Mouse (Mus musculus): Measurements from ENCODE around the gene Pepd. TPM values are rescaled to one million over a fixed set of nuclear protein-coding genes. Genes with fewer than 3 reads are reported as not detected.

Pepd gene
- total and polyA plus RNA-seq, 3 experiments = 24.6 to 38.9 (median 26.6) TPM

DNA sequence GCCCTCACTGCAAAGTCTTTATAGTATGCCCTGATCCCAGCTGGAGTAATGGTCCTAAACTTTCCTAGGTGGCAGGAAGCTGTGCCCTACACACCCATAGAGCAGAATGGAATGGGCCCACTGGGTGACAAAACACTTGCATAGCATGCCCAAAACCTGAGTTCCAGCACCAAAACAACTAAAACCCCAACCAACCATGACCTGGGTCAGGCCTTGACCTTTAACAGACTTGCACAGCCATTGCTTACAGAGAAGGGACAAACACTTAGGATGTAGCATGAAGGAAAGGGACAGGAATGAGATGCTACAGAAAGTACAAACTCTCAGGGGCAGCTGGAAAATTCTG lies 130.0 kb downstream of the Pepd start:
- DNase-seq = no peak
- intact Hi-C loops (cut with DNase I) = loop anchor here (2.0 kb wide), 1 partner anchor 15 kb away; no protein-coding TSS in a partner anchor

DNA sequence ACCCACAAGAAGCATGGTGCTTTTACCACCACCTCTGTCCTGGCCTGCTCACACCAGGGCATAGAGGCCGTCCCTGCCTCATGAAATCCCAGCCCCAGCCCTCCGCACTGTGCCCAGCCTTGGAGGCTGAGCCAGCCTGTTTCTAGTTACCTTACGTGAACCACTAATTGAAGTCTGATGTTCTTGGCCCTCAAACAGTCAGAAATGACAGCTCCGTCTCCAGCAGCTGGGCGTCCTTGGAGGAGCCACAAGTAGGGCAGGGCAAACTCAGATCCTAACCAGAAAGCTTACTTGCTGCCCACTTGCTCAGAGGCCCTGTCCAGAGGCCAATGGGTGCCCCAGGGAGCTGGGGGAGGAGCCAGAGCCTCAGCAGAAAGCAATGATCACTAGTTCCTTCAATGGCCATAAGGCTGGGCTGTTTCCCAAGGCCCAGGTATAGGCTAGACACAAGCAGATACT lies 130.6 kb downstream of the Pepd start:
- Histone ChIP-seq H3K4me3 (no peak overlapping the region), H3K27me3 (ENCODE audit: control insufficient read depth, insufficient read depth, low read length) (no peaks in the 10 kb centered on the region), H3K9ac (ENCODE audit: low read depth, low read length) (no peak overlapping the region), H3K36me3 (ENCODE audit: control insufficient read depth, insufficient read depth, low read length) (peaks cover 9% of the 10 kb centered on the region), H3K27ac (peak overlapping the region; percentile 17), H3K79me2 (replicated peaks; ENCODE audit: control insufficient read depth, insufficient read depth, low read length) (0 out of 2 replicates have a peak, but pooled peaks cover 1% of the 10 kb centered on the region), H3K4me1 (ENCODE audit: control insufficient read depth, insufficient read depth, low read length) (peaks cover 17% of the 10 kb centered on the region)
- intact Hi-C loops (cut with DNase I) = loop anchor here (2.0 kb wide), 1 partner anchor 16 kb away; no protein-coding TSS in a partner anchor
- TF ChIP-seq POLR2A (IDR thresholded peaks at IDR 0.05; ENCODE audit: insufficient read depth, low read depth, low read length) (no peak), CTCF (IDR thresholded peaks at IDR 0.05) (no peak), EP300 (IDR thresholded peaks at IDR 0.05; ENCODE audit: insufficient read depth, low read depth, low read length) (0 out of 2 replicates have a peak, but pooled peaks have one; percentile 38)
- DNase-seq = peak; percentile 40 to 55
- 54% methylated on average over 5 of the region's 5 CpGs for WGBS

More for the DNA sequence above, 130.0 kb downstream of the Pepd start:
- no peaks in the 10 kb centered on the region for H3K27me3 ChIP-seq (ENCODE audit: control insufficient read depth, insufficient read depth, low read length)
- TF ChIP-seq POLR2A (IDR thresholded peaks at IDR 0.05; ENCODE audit: insufficient read depth, low read depth, low read length) (no peak), EP300 (IDR thresholded peaks at IDR 0.05; ENCODE audit: insufficient read depth, low read depth, low read length) (no peak), CTCF (IDR thresholded peaks at IDR 0.05) (no peak)
- 0 out of 2 replicates have a peak, but pooled peaks cover 1% of the 10 kb centered on the region for H3K79me2 ChIP-seq (replicated peaks; ENCODE audit: control insufficient read depth, insufficient read depth, low read length)
- no peak overlapping the region for H3K9ac ChIP-seq (ENCODE audit: low read depth, low read length)
- peaks cover 18% of the 10 kb centered on the region for H3K4me1 ChIP-seq (ENCODE audit: control insufficient read depth, insufficient read depth, low read length)
- peaks cover 8% of the 10 kb centered on the region for H3K36me3 ChIP-seq (ENCODE audit: control insufficient read depth, insufficient read depth, low read length)
- peak overlapping the region; percentile 17; the same call in 1 of the 2 replicates for H3K27ac ChIP-seq
- H3K4me3 ChIP-seq = no peak overlapping the region

DNA sequence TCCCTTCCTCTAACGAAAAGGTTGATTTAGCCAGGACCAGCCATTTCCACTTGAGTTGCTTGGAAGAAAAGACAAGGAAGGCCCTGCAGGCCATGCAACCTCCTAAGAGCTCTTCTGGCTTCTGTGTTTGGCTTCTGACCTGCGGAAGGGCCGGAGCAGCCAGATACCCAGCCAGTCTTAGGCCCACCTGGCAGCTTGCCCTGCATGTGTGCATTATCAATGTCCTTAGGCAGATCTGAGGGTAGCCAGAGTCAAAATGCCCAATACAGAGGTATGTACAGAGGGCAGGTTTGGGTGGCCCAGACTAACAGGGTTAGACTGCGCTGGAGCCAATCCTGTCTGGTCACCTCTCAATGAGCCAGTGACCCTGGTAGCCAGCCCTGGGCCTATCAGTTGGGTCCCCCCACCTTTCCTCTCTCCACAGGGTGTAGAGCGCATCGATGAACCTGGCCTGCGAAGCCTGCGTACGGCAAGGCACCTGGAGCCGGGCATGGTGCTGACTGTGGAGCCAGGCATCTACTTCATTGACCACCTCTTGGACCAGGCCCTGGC lies 131.2 kb downstream of the Pepd start:
- 0 out of 2 replicates have a peak, but pooled peaks cover 1% of the 10 kb centered on the region for H3K79me2 ChIP-seq (replicated peaks; ENCODE audit: control insufficient read depth, insufficient read depth, low read length)
- H3K9ac ChIP-seq (ENCODE audit: low read depth, low read length) = no peak overlapping the region
- no peak for DNase-seq
- no peaks in the 10 kb centered on the region for H3K27me3 ChIP-seq (ENCODE audit: control insufficient read depth, insufficient read depth, low read length)
- intact Hi-C loops (cut with DNase I) = loop anchor here (2.0 kb wide), 1 partner anchor 17 kb away; no protein-coding TSS in a partner anchor
- peaks cover 19% of the 10 kb centered on the region for H3K4me1 ChIP-seq (ENCODE audit: control insufficient read depth, insufficient read depth, low read length)
- peaks cover 13% of the 10 kb centered on the region for H3K36me3 ChIP-seq (ENCODE audit: control insufficient read depth, insufficient read depth, low read length)
- 92% methylated on average over 10 of the region's 10 CpGs for WGBS
- TF ChIP-seq CTCF (IDR thresholded peaks at IDR 0.05) (no peak), EP300 (IDR thresholded peaks at IDR 0.05; ENCODE audit: insufficient read depth, low read depth, low read length) (no peak), POLR2A (IDR thresholded peaks at IDR 0.05; ENCODE audit: insufficient read depth, low read depth, low read length) (no peak)
- H3K4me3 ChIP-seq = no peak overlapping the region
- H3K27ac ChIP-seq = no peak overlapping the region; the same call in 1 of the 2 replicates

DNA sequence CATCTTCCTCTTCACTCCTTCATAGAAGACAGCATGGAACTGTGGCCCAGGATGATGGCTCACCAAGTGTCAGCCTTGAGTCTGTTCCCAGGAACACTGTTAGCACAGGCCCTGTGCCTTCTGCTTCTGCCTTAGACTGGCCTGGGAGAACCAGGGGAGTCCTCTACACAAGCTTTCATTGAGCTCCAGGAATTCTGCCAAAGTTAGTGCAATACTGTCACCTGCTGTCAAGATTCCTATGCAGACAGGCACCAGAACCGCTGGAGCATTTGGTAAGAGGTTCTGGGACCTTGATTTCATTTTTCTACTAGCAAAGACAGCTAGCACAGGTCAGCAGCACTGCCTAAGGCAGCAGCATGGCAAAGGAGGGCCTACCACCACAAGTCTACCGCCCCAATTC lies 132.5 kb downstream of the Pepd start:
- H3K27me3 ChIP-seq (ENCODE audit: control insufficient read depth, insufficient read depth, low read length) = no peaks in the 10 kb centered on the region
- TF ChIP-seq POLR2A (IDR thresholded peaks at IDR 0.05; ENCODE audit: insufficient read depth, low read depth, low read length) = no peak
- TF ChIP-seq EP300 (IDR thresholded peaks at IDR 0.05; ENCODE audit: insufficient read depth, low read depth, low read length) = no peak
- peak; percentile 51 for TF ChIP-seq CTCF (IDR thresholded peaks at IDR 0.05)
- no peak overlapping the region for H3K9ac ChIP-seq (ENCODE audit: low read depth, low read length)
- WGBS = 72% methylated on average over 2 of the region's 2 CpGs
- H3K36me3 ChIP-seq (ENCODE audit: control insufficient read depth, insufficient read depth, low read length) = peaks cover 21% of the 10 kb centered on the region
- peaks cover 4% of the 10 kb centered on the region; the same call in 1 of the 2 replicates for H3K79me2 ChIP-seq (replicated peaks; ENCODE audit: control insufficient read depth, insufficient read depth, low read length)
- no peak overlapping the region for H3K27ac ChIP-seq
- peaks cover 19% of the 10 kb centered on the region for H3K4me1 ChIP-seq (ENCODE audit: control insufficient read depth, insufficient read depth, low read length)
- DNase-seq = no peak
- H3K4me3 ChIP-seq = no peak overlapping the region
- intact Hi-C loops (cut with DNase I) = no loop called here

DNA sequence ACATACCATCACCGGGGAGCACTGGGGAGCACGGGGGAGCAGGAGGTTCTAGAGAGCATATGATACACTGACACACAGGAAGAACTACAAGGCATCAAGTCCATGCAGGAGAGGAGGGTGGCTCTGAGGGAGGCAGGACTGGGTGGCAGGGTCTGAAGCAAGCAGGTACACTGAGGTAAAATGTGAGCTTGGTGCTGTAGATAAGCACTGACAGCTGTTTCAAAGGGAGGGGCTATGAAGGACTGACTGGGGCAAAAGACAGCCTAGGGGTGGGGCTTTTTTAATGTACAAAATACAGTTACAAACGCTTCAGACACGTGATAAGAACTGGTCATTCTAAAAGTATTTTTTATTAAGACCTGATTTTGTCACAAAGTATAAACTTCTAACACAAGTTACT lies 133.9 kb downstream of the Pepd start:
- peaks cover 25% of the 10 kb centered on the region for H3K36me3 ChIP-seq (ENCODE audit: control insufficient read depth, insufficient read depth, low read length)
- 87% methylated on average over 4 of the region's 4 CpGs for WGBS
- intact Hi-C loops (cut with DNase I) = no loop called here

DNA sequence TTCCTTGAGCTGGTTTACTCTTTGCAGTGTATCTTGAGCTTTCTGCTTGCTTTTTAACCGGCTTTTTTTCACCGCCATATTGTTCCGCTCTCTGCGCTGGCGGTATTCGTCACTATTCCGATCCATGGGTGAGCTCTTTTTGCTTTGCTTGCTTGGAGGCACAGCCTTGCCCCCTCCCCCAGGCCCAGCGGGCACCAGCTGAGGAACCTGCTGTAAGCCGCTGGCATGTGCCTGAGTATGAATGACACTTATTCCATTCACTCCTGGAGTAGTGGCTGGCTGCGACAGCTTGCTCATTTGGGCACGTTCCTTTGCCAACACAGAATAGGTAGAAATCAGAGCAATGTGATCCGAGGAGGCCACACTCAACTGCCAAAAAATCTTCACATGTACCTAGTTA lies 138.4 kb downstream of the Pepd start:
- H3K4me3 ChIP-seq = no peak overlapping the region
- intact Hi-C loops (cut with DNase I) = no loop called here
- H3K9ac ChIP-seq (ENCODE audit: low read depth, low read length) = no peak overlapping the region
- WGBS = 90% methylated on average over 12 of the region's 12 CpGs
- DNase-seq = no peak
- H3K27ac ChIP-seq = no peak overlapping the region
- peaks cover 7% of the 10 kb centered on the region for H3K4me1 ChIP-seq (ENCODE audit: control insufficient read depth, insufficient read depth, low read length)
- TF ChIP-seq EP300 (IDR thresholded peaks at IDR 0.05; ENCODE audit: insufficient read depth, low read depth, low read length) (no peak), POLR2A (IDR thresholded peaks at IDR 0.05; ENCODE audit: insufficient read depth, low read depth, low read length) (no peak), CTCF (IDR thresholded peaks at IDR 0.05) (no peak)
- H3K27me3 ChIP-seq (ENCODE audit: control insufficient read depth, insufficient read depth, low read length) = no peaks in the 10 kb centered on the region
- H3K36me3 ChIP-seq (ENCODE audit: control insufficient read depth, insufficient read depth, low read length) = peaks cover 35% of the 10 kb centered on the region
- H3K79me2 ChIP-seq (replicated peaks; ENCODE audit: control insufficient read depth, insufficient read depth, low read length) = peaks cover 4% of the 10 kb centered on the region; the same call in 1 of the 2 replicates

More for the DNA sequence above, 133.9 kb downstream of the Pepd start:
- Histone ChIP-seq H3K79me2 (replicated peaks; ENCODE audit: control insufficient read depth, insufficient read depth, low read length) (peaks cover 4% of the 10 kb centered on the region; the same call in 1 of the 2 replicates), H3K9ac (ENCODE audit: low read depth, low read length) (no peak overlapping the region), H3K4me3 (no peak overlapping the region), H3K27me3 (ENCODE audit: control insufficient read depth, insufficient read depth, low read length) (no peaks in the 10 kb centered on the region), H3K4me1 (ENCODE audit: control insufficient read depth, insufficient read depth, low read length) (peaks cover 14% of the 10 kb centered on the region), H3K27ac (no peak overlapping the region)
- no peak for DNase-seq
- no peak for TF ChIP-seq EP300 (IDR thresholded peaks at IDR 0.05; ENCODE audit: insufficient read depth, low read depth, low read length)
- TF ChIP-seq POLR2A (IDR thresholded peaks at IDR 0.05; ENCODE audit: insufficient read depth, low read depth, low read length) = no peak
- no peak for TF ChIP-seq CTCF (IDR thresholded peaks at IDR 0.05)

Measured in heart, adult 2 months (tissue).